Mouse (Mus musculus): ENCODE measurements at regions not wholly inside any gene's neighbourhood (a gene's known extent, or its start where the extent isn't known, plus 50 kb on each side); places are given as distances from the start of the nearest gene placed in this dataset.

- TF ChIP-seq MYOG (IDR thresholded peaks at IDR 0.05; ENCODE audit: control insufficient read depth in 1 of 3, insufficient read depth in 1 of 3, insufficient read length in 2 of 3, low read depth in 2 of 3) (no peak), POLR2AphosphoS2 (IDR thresholded peaks at IDR 0.05; ENCODE audit: insufficient read length, low read depth) (no peak), MAX (IDR thresholded peaks at IDR 0.05; ENCODE audit: low read depth) (no peak), POLR2A (IDR thresholded peaks at IDR 0.05; ENCODE audit: insufficient read length, low read depth) (no peak), TCF12 (IDR thresholded peaks at IDR 0.05; ENCODE audit: insufficient read depth, poor library complexity, severe bottlenecking) (no peak), E2F4 (IDR thresholded peaks at IDR 0.05; ENCODE audit: insufficient read depth) (no peak)
Measured at GRCm38 (mm10) chr3:36790245-36790644, 72.7 kb upstream of the 4932438A13Rik start.
